Mouse (Mus musculus) liver, embryonic 13.5 days (tissue): Measurements from ENCODE around the gene Krt86. TPM values are rescaled to one million over a fixed set of nuclear protein-coding genes. Genes with fewer than 3 reads are reported as not detected.

Source experiments
- ATAC-seq: fragments of 200-750 bp; cut with Nextera tagmentation; 2 replicates; pipeline ENCODE4 v1.8.0; 2017; ENCODE audit warnings: low read depth, mild to moderate bottlenecking, moderate number of reproducible peaks, moderate library complexity
- DNase-seq: peaks from one replicate; pipeline ENCODE4 v3.0.0; 2022
- H3K27ac ChIP-seq: fragments of 300-500 bp; sonication (generic); 2 replicates; pipeline ENCODE4 v1.5.1; 2015; ENCODE audit warnings: moderate library complexity, mild to moderate bottlenecking, inconsistent platforms
- H3K27me3 ChIP-seq: fragments of 300-500 bp; sonication (generic); 2 replicates; pipeline ENCODE4 v1.6.1; 2015; ENCODE audit warnings: mild to moderate bottlenecking, inconsistent platforms
- H3K36me3 ChIP-seq: fragments of 300-500 bp; sonication (generic); 2 replicates; pipeline ENCODE4 v1.6.1; 2015; ENCODE audit warnings: mild to moderate bottlenecking, inconsistent platforms
- H3K4me1 ChIP-seq: fragments of 300-500 bp; sonication (generic); replicated peaks from 2 replicates; pipeline ENCODE4 v1.6.1; 2015; ENCODE audit warnings: inconsistent platforms
- H3K4me2 ChIP-seq: fragments of 300-500 bp; sonication (generic); 2 replicates; pipeline ENCODE4 v1.6.1; 2015; ENCODE audit warnings: inconsistent platforms, mild to moderate bottlenecking, moderate library complexity
- H3K4me3 ChIP-seq: fragments of 300-500 bp; sonication (generic); replicated peaks from 2 replicates; pipeline ENCODE4 v1.5.1; 2015; ENCODE audit warnings: mild to moderate bottlenecking, inconsistent platforms
- H3K9ac ChIP-seq: fragments of 300-500 bp; sonication (generic); 2 replicates; pipeline ENCODE4 v1.6.1; 2015; ENCODE audit warnings: mild to moderate bottlenecking, inconsistent platforms
- H3K9me3 ChIP-seq: fragments of 300-500 bp; sonication (generic); replicated peaks from 2 replicates; pipeline ENCODE4 v1.6.1; 2016; ENCODE audit warnings: inconsistent platforms
- WGBS: fragments of 180-500 bp; shearing (Covaris S2); methylation state at CpG from one replicate; pipeline ENCODE4 v1.1.7; 2015; ENCODE audit not compliant: insufficient replicate concordance; 5-methylcytosine and 5-hydroxymethylcytosine counted together
- polyA plus RNA-seq: library from polyadenylated mRNA; unstranded; fragments of >200 nt; fragmentation: Nextera tagmentation; extraction: Ambion mirVana; gene quantifications from 2 replicates; pipeline ENCODE4 v1.2.1, GENCODE M21; 2015

The Krt86 gene
- not detected in 2 replicates for polyA plus RNA-seq

DNA sequence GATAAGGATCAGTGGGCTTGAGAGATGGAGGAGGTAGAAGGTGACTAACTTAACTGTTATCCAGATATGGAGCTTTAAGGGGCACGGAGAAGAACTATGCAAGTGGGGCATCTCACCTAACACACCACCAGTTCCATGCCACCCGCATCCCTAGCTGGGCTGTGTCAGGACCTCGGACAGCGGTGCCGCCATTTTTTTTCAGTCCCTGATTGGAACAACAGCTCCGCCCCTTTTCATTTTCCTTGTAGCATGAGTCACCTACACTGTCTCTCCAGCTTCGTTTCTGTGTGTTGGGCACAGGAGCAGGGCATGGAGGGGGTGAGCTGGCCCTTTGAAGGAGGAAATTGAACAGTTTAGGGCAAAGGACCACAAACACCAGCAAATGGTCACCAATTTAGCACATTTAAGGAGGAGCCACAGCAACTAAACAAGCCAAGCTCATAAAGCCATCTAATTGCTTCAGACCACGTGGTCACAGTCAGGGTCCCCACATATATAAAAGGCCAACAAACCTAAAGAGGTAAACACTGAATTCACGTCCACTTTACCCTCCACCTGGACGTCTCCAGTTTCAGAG lies at the start of gene Krt86:
TSS of gene Krt86 (plus strand) at position 527 of the 577 bp plus-strand sequence.
- Histone ChIP-seq H3K27me3 (no peaks in the 10 kb centered on the region; the same call in 1 of the 2 replicates), H3K4me3 (no peak within 1 kb of the TSS), H3K9me3 (no peaks in the 10 kb centered on the region), H3K4me1 (no peaks in the 10 kb centered on the region), H3K36me3 (no peaks in the 10 kb centered on the region), H3K9ac (no peak within 1 kb of the TSS), H3K4me2 (no peak within 1 kb of the TSS), H3K27ac (no peak within 1 kb of the TSS)
- ATAC-seq (no peak), DNase-seq (no peak)
- 18% methylated on average over 10 of the region's 10 CpGs for WGBS

DNA sequence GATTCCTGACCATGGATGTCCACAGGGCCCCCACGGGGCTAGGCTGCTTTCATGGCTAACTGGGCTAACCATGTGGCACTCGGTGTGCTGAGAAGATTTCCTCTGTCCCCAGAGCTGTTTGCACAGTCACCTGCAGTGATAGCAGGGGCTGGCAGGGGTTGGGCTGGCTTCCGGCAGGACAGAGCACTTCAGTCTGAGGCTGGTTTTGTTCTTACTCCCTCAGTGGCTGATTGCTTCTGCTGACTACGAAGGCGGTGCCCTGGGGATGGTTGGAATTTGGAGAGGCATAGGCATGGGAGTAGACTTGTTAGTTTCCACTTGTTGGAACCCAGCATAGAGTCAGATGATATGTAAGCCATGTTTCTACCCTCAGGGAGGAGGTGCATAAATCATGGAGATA lies 48.4 kb upstream of the Krt86 start:
- 19% methylated on average over 5 of the region's 5 CpGs for whole genome bisulfite sequencing
- H3K9ac ChIP-seq: no peak overlapping the region
- H3K27ac ChIP-seq: no peak overlapping the region
- no peaks in the 10 kb centered on the region for H3K9me3 ChIP-seq
- DNase-seq (no peak), ATAC-seq (no peak)
- no peaks in the 10 kb centered on the region for H3K4me1 ChIP-seq
- no peak overlapping the region for H3K4me3 ChIP-seq
- H3K36me3 ChIP-seq: no peaks in the 10 kb centered on the region
- H3K4me2 ChIP-seq: no peak overlapping the region
- H3K27me3 ChIP-seq: 0 out of 2 replicates have a peak, but pooled peaks cover 3% of the 10 kb centered on the region

DNA sequence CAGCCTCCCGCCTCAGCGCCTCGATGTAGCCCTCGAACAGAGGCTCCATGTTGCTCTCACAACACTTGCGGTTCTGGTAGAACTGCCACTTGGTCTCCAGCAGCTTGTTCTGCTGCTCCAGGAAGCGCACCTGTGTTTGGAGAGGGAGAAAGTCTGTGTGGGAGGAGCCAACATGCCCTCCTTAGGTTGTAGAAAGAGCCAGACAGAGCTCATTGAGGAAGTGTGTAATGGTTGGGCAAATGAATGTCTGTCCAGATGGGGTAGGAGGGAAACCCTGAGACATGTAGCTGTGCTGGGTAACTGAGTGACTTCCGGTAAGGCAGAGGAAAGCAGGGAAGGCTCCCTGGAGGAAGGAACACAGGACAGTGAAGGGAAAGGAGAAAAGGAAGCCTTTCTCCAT lies 36.7 kb upstream of the Krt86 start:
- no peak for ATAC-seq
- Histone ChIP-seq H3K4me3 (no peak overlapping the region), H3K27me3 (peaks cover 34% of the 10 kb centered on the region)

GRCm38 (mm10) chr15:101438555-101438954 lies 34.7 kb upstream of the Krt86 start, which contains the start of gene Krt87:
TSS of gene Krt87 (minus strand) at chr15:101438804.
- DNase-seq (no peak), ATAC-seq (no peak)
- no peak within 1 kb of the TSS for H3K4me2 ChIP-seq
- H3K4me3 ChIP-seq: no peak within 1 kb of the TSS
- no peaks in the 10 kb centered on the region for H3K9me3 ChIP-seq
- peaks cover 34% of the 10 kb centered on the region for H3K27me3 ChIP-seq
- no peak within 1 kb of the TSS for H3K27ac ChIP-seq
- H3K36me3 ChIP-seq: no peaks in the 10 kb centered on the region
- WGBS: 5% methylated on average over 34 of the region's 34 CpGs
- H3K4me1 ChIP-seq: no peaks in the 10 kb centered on the region
- no peak within 1 kb of the TSS for H3K9ac ChIP-seq

More for the DNA sequence above, 36.7 kb upstream of the Krt86 start:
- 69% methylated on average over 7 of the region's 7 CpGs for WGBS
- no peak for DNase-seq
- H3K36me3 ChIP-seq: no peaks in the 10 kb centered on the region
- H3K4me2 ChIP-seq: no peak overlapping the region
- no peak overlapping the region for H3K9ac ChIP-seq
- no peak overlapping the region for H3K27ac ChIP-seq
- H3K9me3 ChIP-seq: no peaks in the 10 kb centered on the region
- no peaks in the 10 kb centered on the region for H3K4me1 ChIP-seq

- Histone ChIP-seq H3K27ac (no peak overlapping the region), H3K9ac (no peak overlapping the region), H3K27me3 (peaks cover 34% of the 10 kb centered on the region), H3K4me1 (no peaks in the 10 kb centered on the region), H3K9me3 (no peaks in the 10 kb centered on the region), H3K4me3 (no peak overlapping the region), H3K36me3 (no peaks in the 10 kb centered on the region), H3K4me2 (no peak overlapping the region)
- DNase-seq (no peak), ATAC-seq (no peak)
- 62% methylated on average over 4 of the region's 4 CpGs for WGBS
These were observed 32.4 kb upstream of the Krt86 start for GRCm38 (mm10) chr15:101440837-101441236.

GRCm38 (mm10) chr15:101446572-101446971 lies 26.7 kb upstream of the Krt86 start:
- Histone ChIP-seq H3K4me1 (no peaks in the 10 kb centered on the region), H3K4me3 (no peak overlapping the region), H3K27ac (no peak overlapping the region), H3K4me2 (no peak overlapping the region), H3K27me3 (no peaks in the 10 kb centered on the region), H3K9me3 (no peaks in the 10 kb centered on the region), H3K9ac (no peak overlapping the region), H3K36me3 (no peaks in the 10 kb centered on the region)
- DNase-seq (no peak), ATAC-seq (no peak)
- WGBS: 59% methylated on average over 11 of the region's 11 CpGs

DNA sequence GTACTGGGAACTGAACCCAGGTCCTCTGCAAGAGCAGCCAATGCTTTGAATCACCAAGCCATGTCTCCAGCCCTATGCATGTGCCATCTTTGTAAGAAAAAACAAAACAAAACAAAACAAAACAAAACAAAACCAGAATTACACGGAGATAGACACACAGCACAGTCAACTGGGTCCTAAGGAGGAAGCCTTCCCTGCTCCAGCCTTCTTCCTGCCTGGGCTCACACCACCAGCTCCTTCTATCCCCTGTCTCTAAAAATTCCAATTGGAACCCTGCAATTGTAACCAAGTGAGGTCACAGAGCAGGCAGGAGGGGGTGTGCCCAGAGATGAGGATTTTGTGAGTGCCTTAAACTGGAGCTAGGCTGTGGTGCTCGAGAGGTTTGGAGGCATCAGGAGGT lies 25.8 kb upstream of the Krt86 start, which contains the start of gene Krt88:
TSS of gene Krt88 (plus strand) at position 301 of the 400 bp plus-strand sequence.
- H3K9me3 ChIP-seq: no peaks in the 10 kb centered on the region
- H3K4me3 ChIP-seq: no peak within 1 kb of the TSS
- ATAC-seq (no peak), DNase-seq (no peak)
- H3K4me1 ChIP-seq: no peaks in the 10 kb centered on the region
- H3K9ac ChIP-seq: no peak within 1 kb of the TSS
- no peak within 1 kb of the TSS for H3K4me2 ChIP-seq
- 51% methylated on average over 2 of the region's 2 CpGs for WGBS
- H3K27ac ChIP-seq: no peak within 1 kb of the TSS
- H3K36me3 ChIP-seq: no peaks in the 10 kb centered on the region
- no peaks in the 10 kb centered on the region for H3K27me3 ChIP-seq

DNA sequence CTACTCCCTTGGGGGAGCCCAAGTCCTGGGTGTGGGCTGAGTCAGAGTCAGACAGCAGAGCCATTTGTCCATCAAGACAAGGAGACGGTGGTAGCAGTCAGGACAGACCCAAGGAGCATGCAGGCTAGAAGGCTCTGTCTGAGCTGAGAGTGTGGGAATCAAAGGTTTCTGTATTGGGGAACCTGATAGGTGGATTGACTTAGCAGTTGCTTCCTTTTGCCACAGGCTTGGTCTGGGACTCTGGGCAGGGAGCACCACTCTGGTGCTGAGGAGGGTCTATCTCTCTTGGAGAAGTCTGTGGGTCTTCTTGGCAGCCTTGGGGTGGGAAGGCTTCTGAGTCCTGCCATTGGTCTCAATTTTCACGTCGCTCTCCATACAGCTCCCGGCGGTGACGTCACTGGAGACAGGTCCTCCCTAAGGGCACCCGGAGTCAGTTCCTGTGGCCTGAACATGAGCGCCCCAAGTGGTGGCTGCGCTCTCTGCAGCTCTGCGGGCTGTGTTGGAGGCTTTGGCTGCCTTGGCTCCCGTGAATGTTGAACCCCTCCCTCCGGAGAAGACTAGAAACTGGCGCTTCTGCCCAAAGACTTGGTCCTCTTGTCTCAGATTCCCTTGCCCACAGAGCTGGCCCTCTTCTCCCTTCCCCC lies 20.1 kb upstream of the Krt86 start:
- Histone ChIP-seq H3K27me3 (no peaks in the 10 kb centered on the region), H3K4me3 (no peak overlapping the region), H3K4me2 (no peak overlapping the region), H3K4me1 (no peaks in the 10 kb centered on the region), H3K9ac (no peak overlapping the region), H3K36me3 (no peaks in the 10 kb centered on the region), H3K9me3 (peaks cover 8% of the 10 kb centered on the region; the same call in 1 of the 2 replicates), H3K27ac (no peak overlapping the region)
- 5% methylated on average over 13 of the region's 13 CpGs for WGBS
- ATAC-seq (0 out of 2 replicates have a peak, but pooled peaks have one; percentile 23), DNase-seq (peak; percentile 34)

DNA sequence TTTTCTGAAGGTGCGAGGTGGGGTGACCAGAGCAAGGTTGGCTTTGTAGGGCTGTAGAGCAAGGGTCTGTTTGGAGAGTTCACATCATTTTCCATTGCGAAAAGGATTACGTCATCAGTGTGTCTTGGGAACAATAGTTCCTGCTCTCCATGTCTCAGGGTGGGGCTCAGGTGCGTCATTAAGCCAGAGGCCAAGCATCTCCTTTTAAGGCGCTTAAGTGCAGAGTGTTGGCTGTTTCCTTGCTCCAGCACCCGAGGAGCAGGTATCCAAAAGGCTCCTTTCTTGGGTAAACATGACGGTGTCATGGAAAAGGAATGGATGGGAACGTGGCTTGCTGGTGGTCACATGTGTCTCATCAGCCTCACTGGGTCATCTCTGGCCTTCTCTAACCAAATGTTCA lies 18.5 kb upstream of the Krt86 start:
- Histone ChIP-seq H3K27me3 (no peaks in the 10 kb centered on the region), H3K9ac (no peak overlapping the region), H3K9me3 (peaks cover 8% of the 10 kb centered on the region; the same call in 1 of the 2 replicates), H3K4me2 (no peak overlapping the region), H3K36me3 (no peaks in the 10 kb centered on the region), H3K4me1 (no peaks in the 10 kb centered on the region), H3K27ac (no peak overlapping the region), H3K4me3 (no peak overlapping the region)
- DNase-seq (no peak), ATAC-seq (no peak)
- WGBS: 60% methylated on average over 8 of the region's 8 CpGs

GRCm38 (mm10) chr15:101455292-101455691 lies 18.0 kb upstream of the Krt86 start:
- H3K4me1 ChIP-seq: no peaks in the 10 kb centered on the region
- no peak overlapping the region for H3K4me2 ChIP-seq
- H3K27me3 ChIP-seq: no peaks in the 10 kb centered on the region
- 60% methylated on average over 2 of the region's 2 CpGs for WGBS
- ATAC-seq (no peak), DNase-seq (no peak)
- H3K4me3 ChIP-seq: no peak overlapping the region
- H3K9me3 ChIP-seq: peaks cover 8% of the 10 kb centered on the region; the same call in 1 of the 2 replicates
- no peak overlapping the region for H3K27ac ChIP-seq
- no peaks in the 10 kb centered on the region for H3K36me3 ChIP-seq
- H3K9ac ChIP-seq: no peak overlapping the region

DNA sequence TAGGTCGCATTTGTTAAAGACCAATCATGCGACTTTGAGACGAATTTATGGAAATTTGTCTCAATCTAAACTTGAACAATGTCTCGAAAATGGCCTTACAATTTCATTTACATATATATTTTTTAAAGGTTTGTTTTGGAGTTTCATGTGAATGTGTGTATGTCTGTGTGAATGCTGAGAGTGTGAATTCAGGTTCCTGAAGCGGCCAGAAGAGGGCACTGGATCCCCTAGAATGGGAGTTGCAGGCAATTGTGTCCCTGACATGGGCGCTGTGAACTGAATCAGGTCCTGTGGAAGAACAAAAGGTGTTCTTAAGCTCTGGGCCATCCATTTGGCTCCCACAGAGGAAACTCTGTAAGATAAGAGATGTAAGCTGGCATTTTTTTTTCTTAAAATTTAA lies 17.4 kb upstream of the Krt86 start:
- Histone ChIP-seq H3K9ac (no peak overlapping the region), H3K36me3 (no peaks in the 10 kb centered on the region), H3K4me2 (no peak overlapping the region), H3K9me3 (peaks cover 8% of the 10 kb centered on the region; the same call in 1 of the 2 replicates), H3K4me3 (no peak overlapping the region), H3K27ac (no peak overlapping the region), H3K27me3 (no peaks in the 10 kb centered on the region), H3K4me1 (no peaks in the 10 kb centered on the region)
- ATAC-seq: no peak
- no peak for DNase-seq
- WGBS: 73% methylated on average over 6 of the region's 6 CpGs
